Mouse (Mus musculus) neural tube, embryonic 13.5 days (tissue): ENCODE results near the gene Hid1. TPM values are rescaled to one million over a fixed set of nuclear protein-coding genes. Genes with fewer than 3 reads are reported as not detected.

Experiments used
- polyA plus RNA-seq: library from polyadenylated mRNA; unstranded; fragments of >200 nt; fragmentation: Nextera tagmentation; extraction: Ambion mirVana; gene quantifications from 2 replicates; pipeline ENCODE4 v1.2.1, GENCODE M21; 2015

The Hid1 gene
- polyA plus RNA-seq, 1 experiment from 2014 or later: 44.6 TPM

Other genes with a start within 250 kb of the Hid1 start
- 0.14 TPM in 1 of 2 replicates, not detected in the other for gene Cd300lf, start 233.8 kb downstream of the Hid1 start, polyA plus RNA-seq
- 50.6 and 58.1 TPM in 2 replicates for gene Slc9a3r1, start 204.4 kb downstream of the Hid1 start, polyA plus RNA-seq
- gene Tmem104, start 180.3 kb downstream of the Hid1 start, polyA plus RNA-seq: 11.6 and 11.8 TPM in 2 replicates
- 16.3 and 24.1 TPM in 2 replicates for gene Nat9, start 179.9 kb downstream of the Hid1 start, polyA plus RNA-seq
- 0.55 and 0.57 TPM in 2 replicates for gene Grin2c, start 100.5 kb downstream of the Hid1 start, polyA plus RNA-seq
- 19.4 and 20.4 TPM in 2 replicates for gene Fdxr, start 90.7 kb downstream of the Hid1 start, polyA plus RNA-seq
- gene Fads6, start 70.1 kb downstream of the Hid1 start, polyA plus RNA-seq: 0.65 and 1.1 TPM in 2 replicates
- not detected in 2 replicates for gene Otop2, start 60.6 kb downstream of the Hid1 start, polyA plus RNA-seq
- gene Ush1g, start 45.7 kb downstream of the Hid1 start, polyA plus RNA-seq: 0.14 and 0.18 TPM in 2 replicates
- gene Otop3, start 33.0 kb downstream of the Hid1 start, polyA plus RNA-seq: 1.4 and 2.1 TPM in 2 replicates
- gene Cdr2l, start 14.2 kb upstream of the Hid1 start, polyA plus RNA-seq: 23.7 and 24.1 TPM in 2 replicates
- 182 and 203 TPM in 2 replicates for gene Mrpl58, start 36.0 kb upstream of the Hid1 start, polyA plus RNA-seq
- gene Atp5h, start 52.2 kb upstream of the Hid1 start, polyA plus RNA-seq: 920 and 1,025 TPM in 2 replicates
- gene Kctd2, start 52.4 kb upstream of the Hid1 start, polyA plus RNA-seq: 22.9 and 23.5 TPM in 2 replicates
- not detected in 2 replicates for gene Trim80, start 72.8 kb upstream of the Hid1 start, polyA plus RNA-seq
- 0.20 TPM in 1 of 2 replicates, not detected in the other for gene Slc16a5, start 94.7 kb upstream of the Hid1 start, polyA plus RNA-seq
- 13.1 and 14.4 TPM in 2 replicates for gene Armc7, start 107.9 kb upstream of the Hid1 start, polyA plus RNA-seq
- gene Nt5c, start 124.1 kb upstream of the Hid1 start, polyA plus RNA-seq: 95.6 and 96.7 TPM in 2 replicates
- gene Jpt1, start 146.6 kb upstream of the Hid1 start, polyA plus RNA-seq: 1,262 and 1,276 TPM in 2 replicates
- gene Sumo2, start 168.5 kb upstream of the Hid1 start, polyA plus RNA-seq: 1,158 and 1,175 TPM in 2 replicates
- gene Nup85, start 196.7 kb upstream of the Hid1 start, polyA plus RNA-seq: 99.8 and 119 TPM in 2 replicates
- 73.9 and 91.8 TPM in 2 replicates for gene Mrps7, start 236.2 kb upstream of the Hid1 start, polyA plus RNA-seq
- gene Gga3, start 236.3 kb upstream of the Hid1 start, polyA plus RNA-seq: 36.1 and 36.4 TPM in 2 replicates
- 12.0 and 12.5 TPM in 2 replicates for gene Mif4gd, start 245.2 kb upstream of the Hid1 start, polyA plus RNA-seq